Mouse (Mus musculus) testis, adult 2 months (tissue): Measurements from ENCODE around the gene Mis18a. TPM values are rescaled to one million over a fixed set of nuclear protein-coding genes. Genes with fewer than 3 reads are reported as not detected.

Source experiments
- H3K27ac ChIP-seq: fragments of 200-500 bp; 2 replicates; pipeline ENCODE4 v1.5.1; 2012; ENCODE audit warnings: low read depth, low read length; ENCODE audit not compliant: control insufficient read depth, insufficient read depth
- H3K27me3 ChIP-seq: fragments of 200-500 bp; 2 replicates; pipeline ENCODE4 v1.6.1; 2012; ENCODE audit warnings: mild to moderate bottlenecking, low read length, moderate library complexity; ENCODE audit not compliant: control insufficient read depth, insufficient read depth
- H3K36me3 ChIP-seq: fragments of 200-500 bp; 2 replicates; pipeline ENCODE4 v1.6.1; 2012; ENCODE audit warnings: mild to moderate bottlenecking, low read length; ENCODE audit not compliant: control insufficient read depth, insufficient read depth
- H3K4me1 ChIP-seq: fragments of 200-500 bp; 2 replicates; pipeline ENCODE4 v1.6.1; 2012; ENCODE audit warnings: low read length; ENCODE audit not compliant: control insufficient read depth, insufficient read depth
- H3K4me3 ChIP-seq: fragments of 200-500 bp; 2 replicates; pipeline ENCODE4 v1.5.1; 2012; ENCODE audit warnings: low read depth, mild to moderate bottlenecking, low read length, moderate library complexity, mixed read lengths; ENCODE audit not compliant: control insufficient read depth
- CTCF ChIP-seq: fragments of 200-500 bp; IDR thresholded peaks from 2 replicates; pipeline ENCODE4 v1.5.1; 2012; ENCODE audit warnings: low read depth, mild to moderate bottlenecking, inconsistent platforms, low read length, moderate library complexity; ENCODE audit not compliant: control insufficient read depth, insufficient read depth, insufficient replicate concordance
- POLR2A ChIP-seq: fragments of 200-500 bp; IDR thresholded peaks from 2 replicates; pipeline ENCODE4 v1.6.1; 2012; ENCODE audit warnings: low read depth, mild to moderate bottlenecking, inconsistent platforms, low read length, moderate library complexity; ENCODE audit not compliant: control insufficient read depth
- polyA plus RNA-seq: library from polyadenylated mRNA; depleted of rRNA; stranded (reverse); fragments of >200 nt; gene quantifications from 2 replicates; pipeline ENCODE4 v1.2.3, GENCODE M21; 2012

Mis18a gene
- polyA plus RNA-seq, 1 experiment: 18.6 TPM

- no peaks in the 10 kb centered on the region; the same call in 1 of the 2 replicates for H3K4me1 ChIP-seq
- no peak overlapping the region for H3K4me3 ChIP-seq
- no peaks in the 10 kb centered on the region for H3K27me3 ChIP-seq
- TF ChIP-seq POLR2A: no peak
- TF ChIP-seq CTCF: no peak
- no peak overlapping the region for H3K27ac ChIP-seq
- H3K36me3 ChIP-seq: peaks cover 4% of the 10 kb centered on the region
These were observed 26.3 kb upstream of the Mis18a start for GRCm38 (mm10) chr16:90753386-90753941.

DNA sequence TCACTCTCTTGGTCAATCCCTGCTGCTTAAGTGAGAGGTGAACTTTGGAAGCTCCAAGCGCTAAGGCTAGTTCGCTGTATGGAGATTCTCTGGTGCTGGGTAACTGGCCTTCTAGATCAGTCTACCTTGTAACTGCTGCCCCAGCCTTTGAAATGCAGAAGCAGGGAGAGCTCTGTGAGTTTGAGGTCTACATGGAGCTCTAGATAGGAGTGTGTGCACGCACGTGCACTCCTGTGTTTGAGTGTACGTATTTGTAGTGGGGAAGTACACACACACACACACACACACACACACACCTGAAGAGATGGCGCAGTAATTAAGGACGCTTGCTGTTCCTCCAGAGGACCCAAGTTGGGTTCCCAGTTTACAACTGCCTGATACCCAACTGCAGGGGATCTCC lies 21.0 kb upstream of the Mis18a start:
- TF ChIP-seq CTCF (no peak), POLR2A (no peak)
- no peak overlapping the region for H3K4me3 ChIP-seq
- peaks cover 3% of the 10 kb centered on the region for H3K36me3 ChIP-seq
- peaks cover 2% of the 10 kb centered on the region; the same call in 1 of the 2 replicates for H3K4me1 ChIP-seq
- H3K27me3 ChIP-seq: no peaks in the 10 kb centered on the region
- H3K27ac ChIP-seq: no peak overlapping the region

- Histone ChIP-seq H3K4me1 (peaks cover 2% of the 10 kb centered on the region; the same call in 1 of the 2 replicates), H3K27ac (0 out of 2 replicates have a peak overlapping the region, but pooled peaks have one; percentile 12), H3K4me3 (no peak overlapping the region), H3K27me3 (no peaks in the 10 kb centered on the region), H3K36me3 (peaks cover 3% of the 10 kb centered on the region)
- TF ChIP-seq POLR2A: no peak
- no peak for TF ChIP-seq CTCF
These were observed 19.9 kb upstream of the Mis18a start for GRCm38 (mm10) chr16:90747143-90747542.

DNA sequence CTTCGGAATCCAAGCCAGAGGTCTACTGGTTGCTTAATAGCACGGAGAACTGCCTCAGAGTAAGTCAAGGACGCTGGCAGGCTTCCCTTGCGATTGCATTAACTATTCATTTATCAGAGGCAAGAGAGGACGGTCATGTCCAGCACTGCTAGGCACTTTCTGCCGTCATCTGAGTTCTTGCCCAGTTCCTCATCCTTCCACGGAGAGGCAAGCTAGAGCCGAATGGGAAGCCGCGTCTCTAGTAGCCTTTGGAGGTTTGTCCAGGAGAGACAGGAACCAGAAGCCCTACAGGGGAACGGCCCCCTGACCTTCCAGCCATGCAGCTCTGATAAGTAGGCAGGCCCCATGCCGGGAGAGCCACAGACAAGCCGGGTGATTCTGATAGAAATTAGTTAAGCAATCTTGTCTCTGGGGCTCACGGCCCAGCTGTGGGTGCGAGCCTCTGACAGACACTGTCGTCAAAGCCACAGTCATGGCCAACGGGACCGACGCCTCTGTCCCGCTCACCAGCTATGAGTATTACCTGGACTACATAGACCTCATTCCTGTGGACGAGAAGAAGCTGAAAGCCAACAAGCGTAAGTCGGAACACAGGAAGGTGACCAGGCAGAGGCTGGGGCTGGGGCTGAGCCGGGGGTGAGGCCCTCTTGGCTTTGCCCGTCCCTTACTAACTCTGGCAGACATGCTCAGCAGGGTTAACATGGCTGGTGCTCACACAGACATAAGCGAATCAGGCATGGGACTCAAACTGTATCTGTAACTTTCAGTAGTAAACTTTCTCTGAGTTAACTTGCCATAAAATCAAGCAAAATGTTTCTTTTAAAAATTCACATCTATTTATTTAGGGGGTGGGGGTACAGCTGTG lies 11.1 kb upstream of the Mis18a start, which contains the start of gene Mrap:
TSS of gene Mrap (plus strand) at position 116 of the 865 bp plus-strand sequence.
- Histone ChIP-seq H3K27ac (peak within 1 kb of the TSS; percentile 80), H3K36me3 (no peaks in the 10 kb centered on the region), H3K4me1 (peaks cover 2% of the 10 kb centered on the region; the same call in 1 of the 2 replicates), H3K27me3 (no peaks in the 10 kb centered on the region), H3K4me3 (peak within 1 kb of the TSS; percentile 56)
- peak; percentile 46; the same call in 1 of the 2 replicates for TF ChIP-seq CTCF
- TF ChIP-seq POLR2A: no peak

DNA sequence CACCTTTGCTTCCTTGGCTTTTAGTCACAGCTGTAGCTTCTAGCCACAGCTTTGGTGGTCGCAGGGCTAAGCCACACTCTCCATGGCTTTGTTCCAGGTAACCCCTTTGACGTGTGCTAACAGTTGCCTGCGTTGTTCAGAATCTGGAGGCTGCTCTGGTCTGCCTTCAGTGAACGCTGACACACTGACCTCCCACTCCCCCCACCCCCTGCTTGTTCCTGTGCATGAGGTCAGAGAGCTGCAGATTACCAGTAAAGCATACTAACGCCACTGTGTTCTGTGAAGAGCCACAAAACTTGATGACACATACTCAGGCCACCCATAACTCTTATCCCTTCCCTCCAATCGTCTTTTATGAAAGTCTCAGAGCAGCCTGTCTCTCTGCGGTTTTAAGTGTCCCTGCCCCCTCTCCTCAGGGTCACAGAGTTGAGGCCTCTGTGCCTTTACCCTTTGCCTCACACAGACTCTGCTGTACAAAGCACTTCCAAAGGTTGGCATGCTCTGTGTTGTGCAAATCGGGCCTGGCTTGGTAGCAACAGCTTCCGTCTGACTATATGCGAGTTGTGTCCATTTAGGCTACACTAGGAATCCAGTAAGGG lies 9.6 kb upstream of the Mis18a start:
- H3K27ac ChIP-seq: peak overlapping the region; percentile 39; the same call in 1 of the 2 replicates

DNA sequence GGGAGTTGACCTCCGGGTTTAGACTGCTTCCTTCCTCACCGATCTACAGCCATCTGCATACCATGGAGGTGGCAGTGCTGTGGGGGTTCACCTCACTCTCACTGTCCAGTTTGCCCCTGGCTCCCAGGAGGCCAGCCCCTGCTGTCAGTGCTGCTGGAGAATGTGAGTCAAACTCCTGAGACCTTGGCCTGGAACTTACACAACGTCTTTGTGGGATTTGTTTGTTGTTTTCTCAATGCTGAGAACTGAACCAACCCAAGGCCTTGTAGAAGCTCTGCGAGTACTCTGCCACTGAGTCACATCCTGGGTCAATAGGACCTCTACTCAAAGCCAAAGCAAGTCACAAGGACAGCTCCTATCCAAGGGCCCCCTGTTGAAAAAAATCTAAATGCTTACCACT lies 8.4 kb upstream of the Mis18a start:
- Histone ChIP-seq H3K4me1 (peaks cover 2% of the 10 kb centered on the region; the same call in 1 of the 2 replicates), H3K36me3 (no peaks in the 10 kb centered on the region), H3K4me3 (no peak overlapping the region), H3K27ac (peak overlapping the region; percentile 76), H3K27me3 (no peaks in the 10 kb centered on the region)
- TF ChIP-seq CTCF (no peak), POLR2A (no peak)

More for the DNA sequence above, 9.6 kb upstream of the Mis18a start:
- H3K4me1 ChIP-seq: peaks cover 2% of the 10 kb centered on the region; the same call in 1 of the 2 replicates
- H3K36me3 ChIP-seq: no peaks in the 10 kb centered on the region
- no peak overlapping the region for H3K4me3 ChIP-seq
- no peaks in the 10 kb centered on the region for H3K27me3 ChIP-seq
- TF ChIP-seq CTCF (no peak), POLR2A (no peak)

GRCm38 (mm10) chr16:90726600-90727227 lies 490 bp downstream of the Mis18a start:
- peaks cover 6% of the 10 kb centered on the region for H3K4me1 ChIP-seq
- H3K27ac ChIP-seq: peak overlapping the region; percentile 41
- H3K36me3 ChIP-seq: no peaks in the 10 kb centered on the region
- no peaks in the 10 kb centered on the region for H3K27me3 ChIP-seq
- TF ChIP-seq CTCF (no peak), POLR2A (no peak)
- peak overlapping the region; percentile 92 for H3K4me3 ChIP-seq
